In genomic region chr3:123267741-123268201, GRCm38 (mm10) we compare ENCODE assay signal across 8 mouse cellular contexts. TPM values are rescaled to one million over a fixed set of nuclear protein-coding genes. Genes with fewer than 3 reads are reported as not detected.
DNase-seq lines count a peak whose midpoint lies in the region; ATAC-seq and TF ChIP-seq lines count a peak whose summit lies in the region.

No protein-coding gene starts in this region.

- TF ChIP-seq CTCF in cortical plate, adult 2 months (IDR thresholded peaks at IDR 0.05; ENCODE audit: extremely low read depth, insufficient read depth, low read length): no peak

- no peaks in the 10 kb centered on the region for H3K9me3 ChIP-seq in hindbrain, embryonic 16.5 days (ENCODE audit: control insufficient read depth, low read length)

- peak; percentile 32 for ATAC-seq in activated CD4-positive, CD25-positive, alpha-beta regulatory T cell, adult 4 months
- ATAC-seq in hindbrain, embryonic 16.5 days: peak; percentile 59

- no peak for TF ChIP-seq POLR2A in cortical plate, adult 2 months (IDR thresholded peaks at IDR 0.05; ENCODE audit: extremely low read depth, insufficient read depth, low read length)

- peak overlapping the region; percentile 69 for H3K9ac ChIP-seq in hindbrain, embryonic 16.5 days (ENCODE audit: low read depth, low read length)

- DNase-seq in gastrocnemius, adult 8-10 months (ENCODE audit: low spot score in 2 of 2): peak; percentile 38 to 52
- DNase-seq in left cerebral cortex, adult 18-20 months (ENCODE audit: low spot score in 2 of 2): peak; percentile 65 to 69
- peak; percentile 68 for DNase-seq in lung, postnatal 36 days
- DNase-seq in right cerebral cortex, postnatal 10 days (ENCODE audit: low spot score in 2 of 2): peak; percentile 66 to 75
- no peak for DNase-seq in c-Kit-positive CD71-positive TER-119-positive erythroid progenitor cells, embryonic 14.5 days (ENCODE audit: low spot score)

- WGBS in hindbrain, embryonic 16.5 days: under 1% methylated on average over 25 of the region's 25 CpGs

- H3K36me3 ChIP-seq in hindbrain, embryonic 16.5 days (ENCODE audit: control insufficient read depth, insufficient read depth, low read length): no peaks in the 10 kb centered on the region

- no peaks in the 10 kb centered on the region for H3K27me3 ChIP-seq in hindbrain, embryonic 16.5 days (replicated peaks; ENCODE audit: control insufficient read depth, insufficient read depth, low read length)

- H3K4me1 ChIP-seq in cortical plate, adult 2 months (ENCODE audit: control insufficient read depth, insufficient read depth, low read length): no peaks in the 10 kb centered on the region
- peaks cover 3% of the 10 kb centered on the region; the same call in 1 of the 2 replicates for H3K4me1 ChIP-seq in hindbrain, embryonic 16.5 days (ENCODE audit: control insufficient read depth, insufficient read depth, low read depth, low read length)

- 0 out of 2 replicates have a peak overlapping the region, but pooled peaks have one; percentile 24 for H3K27ac ChIP-seq in cortical plate, adult 2 months (ENCODE audit: insufficient read depth, low read length)
- peak overlapping the region; percentile 48; the same call in 1 of the 2 replicates for H3K27ac ChIP-seq in hindbrain, embryonic 16.5 days (ENCODE audit: low read depth, low read length)

- peak overlapping the region; percentile 88 for H3K4me2 ChIP-seq in hindbrain, embryonic 16.5 days (ENCODE audit: low read length)

- peak overlapping the region; percentile 61 for H3K4me3 ChIP-seq in cortical plate, adult 2 months (ENCODE audit: insufficient read depth, low read length)
- peak overlapping the region; percentile 72 for H3K4me3 ChIP-seq in hindbrain, embryonic 16.5 days (ENCODE audit: low read length)

RNA-seq across cellular contexts. Expression of gene Sec24d, which starts 0.5 kb away (rescaled TPM):
- 10 to 100 TPM; 12.8 to 19.5 TPM for polyA plus RNA-seq in activated CD4-positive, CD25-positive, alpha-beta regulatory T cell, adult 4 months (2017; shearing (Covaris generic))
- 8.4 and 9.3 TPM in 2 replicates for polyA plus RNA-seq in cortical plate, adult 2 months (2012; rRNA removed)
- 1 to 10 TPM; 3.8 to 4.2 (median 4.0) TPM for total RNA-seq in gastrocnemius, adult 8-10 months (2022)
- 16.3 and 18.7 TPM in 2 replicates for polyA plus RNA-seq in hindbrain, embryonic 16.5 days (2015; fragmentation: Nextera tagmentation; extraction: Ambion mirVana)
- total RNA-seq in left cerebral cortex, adult 18-20 months (2021): 10 to 100 TPM; 12.6 to 13.2 TPM

RNA-seq across cellular contexts. Expression of gene Synpo2, which starts 31.8 kb away (rescaled TPM):
- polyA plus RNA-seq in activated CD4-positive, CD25-positive, alpha-beta regulatory T cell, adult 4 months (2017; shearing (Covaris generic)): under 1 TPM in 1 of 2 experiments, not detected in 1; 0.13 TPM
- polyA plus RNA-seq in cortical plate, adult 2 months (2012; rRNA removed): 1.8 and 3.2 TPM in 2 replicates
- 100 to 1,000 TPM; 229 to 273 (median 251) TPM for total RNA-seq in gastrocnemius, adult 8-10 months (2022)
- polyA plus RNA-seq in hindbrain, embryonic 16.5 days (2015; fragmentation: Nextera tagmentation; extraction: Ambion mirVana): 0.99 and 1.5 TPM in 2 replicates
- 1 to 10 TPM; 3.6 to 4.3 TPM for total RNA-seq in left cerebral cortex, adult 18-20 months (2021)
